Mouse (Mus musculus): Measurements from ENCODE around the gene Ncam1.

DNA sequence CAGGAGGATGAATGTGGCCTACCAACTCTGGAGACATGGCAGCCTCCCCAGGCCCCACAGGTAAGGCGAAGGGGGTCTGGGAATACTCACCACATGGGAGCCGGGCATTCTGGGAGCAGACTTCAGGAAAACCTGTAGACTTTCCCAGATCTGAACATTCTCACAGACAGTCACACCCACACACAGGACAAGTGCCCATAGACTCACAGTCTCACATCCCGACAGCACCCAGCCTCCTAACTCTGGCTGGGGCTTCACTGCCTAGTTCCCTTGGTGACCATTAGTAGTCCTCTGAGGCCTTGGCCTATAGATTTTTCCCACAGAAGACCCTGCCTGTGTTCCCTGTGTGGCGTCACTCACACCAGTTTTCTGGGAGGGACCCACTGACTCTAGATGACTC lies 288.1 kb downstream of the Ncam1 start:
- TF ChIP-seq POLR2A (IDR thresholded peaks at IDR 0.05; ENCODE audit: low read depth, low read length), result no peak
- no peak for TF ChIP-seq CTCF (IDR thresholded peaks at IDR 0.05; ENCODE audit: extremely low read depth, insufficient read depth, insufficient read length, insufficient replicate concordance)

Data from spleen, adult 2 months (tissue).